Mouse (Mus musculus) cerebellum, adult 18-20 months (tissue): ENCODE measurements around the gene 1700029I15Rik.
A peak's percentile ranks its signal among the peaks of the same experiment; 100 is the strongest.
"Not testable (repeated sequence)": the region's sequence is repeated elsewhere in the genome, so short reads cannot be mapped to it uniquely, and the experiment has no call there.

Experiments used
- DNase-seq, 2 experiments: peaks; one replicate each; pipeline ENCODE4 v3.0.0; 2021

The 1700029I15Rik gene

GRCm38 (mm10) chr2:92392318-92393264 is 10.3 kb downstream of the 1700029I15Rik start:
- no peak for DNase-seq

GRCm38 (mm10) chr2:92395535-92395934 is 13.2 kb downstream of the 1700029I15Rik start:
- no peak for DNase-seq

GRCm38 (mm10) chr2:92397436-92397835 is 15.1 kb downstream of the 1700029I15Rik start:
- DNase-seq: no peak

GRCm38 (mm10) chr2:92399877-92400276 is 17.5 kb downstream of the 1700029I15Rik start:
- DNase-seq: not testable (repeated sequence)

GRCm38 (mm10) chr2:92400682-92401081 is 18.3 kb downstream of the 1700029I15Rik start:
- DNase-seq: peak in 1 of 2 experiments; percentile 65

GRCm38 (mm10) chr2:92401091-92401561 is 18.8 kb downstream of the 1700029I15Rik start, which contains the start of gene Mapk8ip1:
Gene Mapk8ip1 (minus strand): TSS chr2:92401263.
- DNase-seq: peak; percentile 67 to 78

GRCm38 (mm10) chr2:92402591-92403326 is 20.4 kb downstream of the 1700029I15Rik start:
- DNase-seq: peak; percentile 84 to 88

GRCm38 (mm10) chr2:92403776-92404319 is 21.5 kb downstream of the 1700029I15Rik start:
- DNase-seq: no peak

GRCm38 (mm10) chr2:92404737-92405136 is 22.4 kb downstream of the 1700029I15Rik start:
- DNase-seq: no peak

GRCm38 (mm10) chr2:92405687-92406086 is 23.3 kb downstream of the 1700029I15Rik start:
- DNase-seq: no peak

GRCm38 (mm10) chr2:92408309-92409045 is 26.1 kb downstream of the 1700029I15Rik start:
- no peak for DNase-seq

- DNase-seq: peak; percentile 81 to 83
These were observed 29.4 kb downstream of the 1700029I15Rik start for GRCm38 (mm10) chr2:92411705-92412104.

- peak in 1 of 2 experiments; percentile 30 for DNase-seq
These were observed 39.5 kb downstream of the 1700029I15Rik start for GRCm38 (mm10) chr2:92421723-92422387.

- peak; percentile 66 to 72 for DNase-seq
These were observed 40.2 kb downstream of the 1700029I15Rik start for GRCm38 (mm10) chr2:92422388-92423135.

- peak in 1 of 2 experiments; percentile 49 for DNase-seq
These were observed 40.8 kb downstream of the 1700029I15Rik start for GRCm38 (mm10) chr2:92423156-92423555.

- peak; percentile 80 to 86 for DNase-seq
These were observed 41.5 kb downstream of the 1700029I15Rik start for GRCm38 (mm10) chr2:92423702-92424461.

- peak in 1 of 2 experiments; percentile 32 for DNase-seq
These were observed 42.3 kb downstream of the 1700029I15Rik start for GRCm38 (mm10) chr2:92424462-92425308.

GRCm38 (mm10) chr2:92425366-92425765 is 43.0 kb downstream of the 1700029I15Rik start:
- DNase-seq: no peak

- peak in 1 of 2 experiments; percentile 32 for DNase-seq
These were observed 44.1 kb downstream of the 1700029I15Rik start for GRCm38 (mm10) chr2:92426426-92426825.
